Mouse (Mus musculus) 3T3-L1 (cell line): ENCODE data around the gene Tex19.2.
A peak's percentile ranks its signal among the peaks of the same experiment; 100 is the strongest.
"Not testable (repeated sequence)": the region's sequence is repeated elsewhere in the genome, so short reads cannot be mapped to it uniquely, and the experiment has no call there.

Experiments used
- DNase-seq: peaks from one replicate; pipeline ENCODE4 v3.0.0-alpha.2; 2015; ENCODE audit warnings: low read depth, low spot score

The Tex19.2 gene

GRCm38 (mm10) chr11:121111601-121112000, 6.9 kb downstream of the Tex19.2 start:
- peak; percentile 72 for DNase-seq

DNA sequence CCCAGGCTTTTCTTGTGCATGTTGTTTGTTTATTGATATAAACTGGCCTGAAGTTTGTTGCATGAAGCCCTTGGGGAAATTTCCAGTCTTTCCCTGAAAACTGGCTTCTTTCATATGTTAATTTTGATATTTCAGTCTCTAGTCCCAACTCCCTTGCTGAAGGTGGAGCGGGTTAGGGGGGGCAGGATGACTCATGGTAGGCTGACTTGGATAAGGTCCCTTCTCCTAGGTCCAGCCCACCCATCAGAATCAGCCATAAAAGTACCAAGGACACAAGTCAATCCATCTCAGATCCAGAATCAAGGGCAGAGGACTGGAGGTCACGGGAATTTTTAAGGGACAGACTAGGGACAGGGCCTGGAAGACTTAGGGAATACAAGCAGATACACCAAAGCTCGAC, 7.4 kb downstream of the Tex19.2 start:
- DNase-seq = peak; percentile 36

GRCm38 (mm10) chr11:121109986-121110385, 8.5 kb downstream of the Tex19.2 start:
- peak; percentile 68 for DNase-seq

GRCm38 (mm10) chr11:121108061-121108460, 10.4 kb downstream of the Tex19.2 start:
- no peak for DNase-seq

DNA sequence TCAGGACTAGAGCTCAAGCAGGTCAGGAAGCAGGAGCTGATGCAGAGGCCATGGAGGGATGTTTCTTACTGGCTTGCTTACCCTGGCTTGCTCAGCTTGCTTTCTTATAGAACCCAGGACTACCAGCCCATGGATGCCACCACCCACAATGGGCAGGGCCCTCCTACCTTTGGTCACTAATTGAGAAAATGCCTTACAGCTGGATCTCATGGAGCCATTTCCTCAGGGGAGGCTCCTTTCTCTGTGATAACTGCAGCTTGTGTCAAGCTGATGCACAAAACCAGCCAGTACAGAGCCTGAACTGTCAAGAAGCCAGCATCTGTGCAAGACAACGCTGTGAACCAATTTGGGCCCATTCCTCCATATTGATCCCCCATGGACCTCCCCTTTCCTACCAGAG, 11.2 kb downstream of the Tex19.2 start:
- not testable (repeated sequence) for DNase-seq

- DNase-seq = no peak
Observed at GRCm38 (mm10) chr11:121101124-121101805, 17.2 kb downstream of the Tex19.2 start.

- DNase-seq = no peak
Observed at GRCm38 (mm10) chr11:121100692-121101091, 17.8 kb downstream of the Tex19.2 start.

GRCm38 (mm10) chr11:121099762-121100161, 18.7 kb downstream of the Tex19.2 start:
- DNase-seq = no peak

GRCm38 (mm10) chr11:121092606-121093585, 25.6 kb downstream of the Tex19.2 start:
- no peak for DNase-seq

DNA sequence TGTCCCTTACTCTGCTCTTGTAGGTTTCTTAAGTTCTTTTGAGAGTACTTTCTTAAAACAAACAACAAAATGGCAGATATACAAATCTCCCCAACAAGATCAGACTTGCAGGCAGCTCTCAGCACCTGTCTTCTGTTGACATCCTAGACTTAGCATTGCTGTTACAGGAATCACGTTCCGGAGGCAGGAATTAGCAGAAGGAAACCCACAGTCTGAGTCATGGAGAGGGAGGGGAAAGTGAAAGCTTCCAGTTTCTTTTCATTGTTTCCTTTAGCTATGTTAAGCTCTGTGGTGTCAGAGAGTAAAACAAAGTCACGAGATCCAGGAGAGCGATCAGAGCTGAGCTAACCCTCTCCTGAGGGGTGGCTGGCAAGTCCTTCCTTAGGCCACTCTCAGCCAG, 27.5 kb downstream of the Tex19.2 start:
- peak; percentile 64 for DNase-seq

- DNase-seq = no peak
Observed at GRCm38 (mm10) chr11:121089756-121090546, 28.5 kb downstream of the Tex19.2 start.

DNA sequence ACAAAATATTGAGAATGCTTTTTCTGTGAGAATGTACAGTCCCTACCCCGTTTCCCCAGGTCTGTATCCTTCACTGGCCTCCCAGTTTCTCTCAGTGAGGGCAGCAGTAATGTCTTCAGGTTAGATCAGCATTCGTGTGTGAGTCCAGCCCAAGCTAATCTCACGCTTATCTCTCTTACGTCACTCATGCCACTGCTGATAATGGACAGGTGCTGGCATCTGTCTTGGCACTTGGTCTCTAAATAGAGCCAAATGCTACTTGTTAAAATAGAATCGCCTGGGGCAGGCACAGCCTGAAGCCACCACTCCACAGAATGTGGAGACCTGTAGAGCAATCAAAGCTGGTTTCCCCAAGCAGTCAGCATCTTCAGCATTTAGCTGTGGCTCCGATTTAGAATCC, 29.5 kb downstream of the Tex19.2 start:
- no peak for DNase-seq

DNA sequence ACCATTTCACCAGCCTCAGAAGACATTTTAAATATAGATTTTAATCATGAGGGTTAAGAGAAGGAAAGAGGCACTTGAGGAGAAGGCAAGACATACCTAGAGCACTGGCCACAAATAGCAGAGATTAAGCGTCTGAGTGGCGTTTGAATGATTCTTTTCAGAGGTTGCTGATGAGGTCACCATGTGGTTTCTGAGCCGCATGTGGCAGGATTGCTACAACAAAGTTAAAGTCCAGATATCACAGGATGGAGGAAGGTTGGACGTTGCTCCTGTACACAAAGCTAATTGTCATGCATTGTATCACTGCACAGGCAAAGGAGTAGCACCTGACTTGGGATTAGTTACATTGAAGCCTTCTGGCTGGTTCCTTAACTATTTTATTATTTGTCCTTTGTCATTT, 32.2 kb downstream of the Tex19.2 start:
- DNase-seq = no peak

DNA sequence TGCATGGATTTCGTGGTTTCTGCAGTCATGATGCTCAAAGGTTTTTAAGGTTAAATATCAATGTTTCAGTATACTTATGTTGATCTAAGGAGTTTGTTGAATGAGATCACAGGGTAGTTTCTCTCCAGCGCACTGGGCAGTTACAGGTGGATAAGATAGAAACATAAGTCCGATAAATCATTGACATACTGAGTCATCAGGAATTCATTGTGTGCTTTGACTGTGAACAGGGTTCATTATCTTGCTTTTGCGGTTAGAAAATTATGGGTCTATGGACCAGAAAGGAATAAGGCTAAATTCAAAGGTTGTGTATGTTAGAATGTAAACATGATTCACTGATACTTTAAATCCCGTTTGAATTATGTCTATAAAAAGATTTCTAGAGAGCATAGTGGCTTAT, 33.3 kb downstream of the Tex19.2 start:
- no peak for DNase-seq

GRCm38 (mm10) chr11:121082857-121083500, 35.5 kb downstream of the Tex19.2 start:
- peak; percentile 65 for DNase-seq

- DNase-seq = no peak
Observed at GRCm38 (mm10) chr11:121082250-121082649, 36.2 kb downstream of the Tex19.2 start.

DNA sequence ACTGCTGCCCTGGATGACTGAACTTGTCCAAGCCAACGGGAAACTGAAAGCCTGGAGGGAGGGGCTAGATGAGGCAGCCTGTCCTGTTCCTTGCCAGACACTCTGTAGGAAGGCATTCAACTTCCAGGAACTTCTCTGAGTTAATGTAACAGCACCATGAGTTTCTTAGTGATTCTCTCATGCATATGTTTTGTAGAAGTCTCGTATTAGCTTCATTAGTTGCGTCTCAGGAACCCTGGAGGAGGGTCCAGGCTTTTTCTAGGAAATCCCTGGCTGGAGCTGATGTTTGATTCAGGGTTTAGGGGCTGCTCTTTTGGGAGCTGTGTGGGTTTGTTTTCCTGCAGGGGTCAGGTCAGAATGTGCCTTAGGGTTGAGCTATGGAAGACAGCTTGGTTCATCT, 37.4 kb downstream of the Tex19.2 start, which contains the start of gene Sectm1a:
Gene Sectm1a, minus strand, starts transcription at position 101 of the 400 bp plus-strand sequence.
- no peak for DNase-seq

DNA sequence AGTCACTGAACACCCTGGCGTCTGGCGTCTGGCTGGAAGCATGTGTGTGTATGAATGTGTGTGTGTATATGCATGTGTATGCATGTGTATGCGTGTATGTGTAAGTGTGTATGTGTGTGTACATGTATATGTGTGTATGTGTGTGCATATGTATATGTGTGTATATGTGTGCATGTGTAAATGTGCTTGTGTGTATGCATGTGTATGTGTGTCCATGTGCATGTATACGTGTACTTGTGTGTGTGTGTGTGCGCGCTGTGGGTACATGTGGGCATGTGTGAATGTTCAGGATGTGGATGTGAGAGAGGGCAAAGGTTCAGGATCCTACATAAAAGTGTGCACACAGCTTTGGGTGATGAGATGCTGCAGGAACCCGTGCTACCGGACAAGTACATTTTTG, 38.1 kb downstream of the Tex19.2 start:
- DNase-seq = no peak

DNA sequence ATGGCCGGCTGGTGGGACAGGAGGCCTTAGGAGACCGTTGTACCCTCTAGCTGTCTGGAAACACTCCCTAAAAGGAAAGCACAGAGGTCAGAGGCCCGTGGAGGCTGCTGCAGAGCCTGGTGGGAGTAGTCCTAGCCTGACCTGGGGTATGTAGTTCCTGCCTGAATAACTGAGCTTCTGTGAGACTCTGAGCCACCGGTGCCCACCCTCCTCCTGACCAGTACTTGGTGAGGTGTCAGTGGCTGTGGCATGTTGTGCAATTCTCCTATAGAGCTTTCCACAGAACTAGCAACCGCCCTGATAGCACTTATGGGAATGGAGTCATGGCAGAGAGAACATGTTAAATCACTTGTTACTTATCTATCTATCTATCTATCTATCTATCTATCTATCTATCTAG, 42.8 kb downstream of the Tex19.2 start:
- DNase-seq = no peak

GRCm38 (mm10) chr11:121069662-121070061, 48.8 kb downstream of the Tex19.2 start:
- not testable (repeated sequence) for DNase-seq

GRCm38 (mm10) chr11:121067895-121068294, 50.6 kb downstream of the Tex19.2 start:
- no peak for DNase-seq
